Mouse (Mus musculus): ENCODE measurements around the gene Rif1. TPM values are rescaled to one million over a fixed set of nuclear protein-coding genes. Genes with fewer than 3 reads are reported as not detected.
"Not testable (repeated sequence)": the region's sequence is repeated elsewhere in the genome, so short reads cannot be mapped to it uniquely, and the experiment has no call there.

The Rif1 gene
- polyA plus RNA-seq, 1 experiment from 2014 or later: 34.2 TPM

DNA sequence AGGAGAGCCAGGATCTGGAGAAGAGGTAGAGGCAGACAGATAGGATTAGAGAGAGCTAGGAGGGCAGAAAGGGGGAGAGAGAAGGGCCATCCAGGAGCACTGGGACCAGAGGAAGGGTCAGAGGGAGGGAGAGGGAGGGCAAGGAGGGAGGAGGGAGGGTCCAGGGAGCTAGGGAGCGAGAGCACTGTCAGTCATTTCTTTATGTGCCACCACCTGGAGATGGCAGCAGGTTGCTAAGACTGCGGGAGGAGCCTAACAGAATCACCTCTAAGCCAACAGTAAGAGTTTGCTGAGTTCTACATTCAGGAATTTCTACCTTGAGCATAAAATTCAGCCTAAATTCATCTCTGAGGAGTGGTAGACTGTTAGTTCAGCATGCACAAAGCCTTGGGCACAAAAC is 6.0 kb downstream of the Rif1 start:
- Histone ChIP-seq H3K4me2 (ENCODE audit: low read length) (no peak overlapping the region), H3K4me3 (replicated peaks; ENCODE audit: low read depth, low read length) (no peak overlapping the region), H3K9me3 (ENCODE audit: control insufficient read depth, low read length) (no peaks in the 10 kb centered on the region), H3K27me3 (ENCODE audit: control insufficient read depth, insufficient read depth, low read length) (no peaks in the 10 kb centered on the region), H3K27ac (replicated peaks; ENCODE audit: low read depth, low read length) (no peak overlapping the region), H3K36me3 (ENCODE audit: control insufficient read depth, insufficient read depth, low read length) (peaks cover 43% of the 10 kb centered on the region), H3K9ac (replicated peaks; ENCODE audit: low read length) (no peak overlapping the region), H3K4me1 (ENCODE audit: control insufficient read depth, insufficient read depth, low read length) (peaks cover 3% of the 10 kb centered on the region; the same call in 1 of the 2 replicates)
- DNase-seq: no peak
- ATAC-seq (ENCODE audit: low FRiP score, low TSS enrichment): no peak
- WGBS: 86% methylated on average over 2 of the region's 2 CpGs

DNA sequence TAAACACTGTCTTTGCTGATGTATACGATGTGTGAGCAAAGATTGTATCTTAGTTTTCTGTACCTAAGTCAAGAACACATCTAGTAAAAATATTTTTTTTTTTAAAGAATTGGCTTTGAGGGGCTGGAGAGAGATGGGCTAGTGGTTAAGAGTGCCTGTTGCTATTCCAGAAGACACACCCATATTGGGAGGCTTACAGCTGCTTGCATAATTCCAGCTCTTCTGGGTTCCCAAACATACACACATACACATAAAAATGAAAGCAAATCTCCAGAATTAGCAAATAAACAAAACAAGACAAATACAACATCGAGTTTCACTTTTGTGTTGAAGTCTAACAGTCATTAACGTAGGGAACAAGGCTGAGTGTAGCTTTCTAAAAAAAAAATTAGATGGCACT is 11.4 kb downstream of the Rif1 start:
- Histone ChIP-seq H3K36me3 (ENCODE audit: control insufficient read depth, insufficient read depth, low read length) (peaks cover 61% of the 10 kb centered on the region), H3K27ac (replicated peaks; ENCODE audit: low read depth, low read length) (no peak overlapping the region), H3K27me3 (ENCODE audit: control insufficient read depth, insufficient read depth, low read length) (no peaks in the 10 kb centered on the region), H3K4me2 (ENCODE audit: low read length) (no peak overlapping the region), H3K9me3 (ENCODE audit: control insufficient read depth, low read length) (no peaks in the 10 kb centered on the region), H3K4me3 (replicated peaks; ENCODE audit: low read depth, low read length) (no peak overlapping the region), H3K9ac (replicated peaks; ENCODE audit: low read length) (no peak overlapping the region), H3K4me1 (ENCODE audit: control insufficient read depth, insufficient read depth, low read length) (no peaks in the 10 kb centered on the region)
- ATAC-seq (ENCODE audit: low FRiP score, low TSS enrichment): no peak
- no peak for DNase-seq
- WGBS: 95% methylated on average over 3 of the region's 3 CpGs

DNA sequence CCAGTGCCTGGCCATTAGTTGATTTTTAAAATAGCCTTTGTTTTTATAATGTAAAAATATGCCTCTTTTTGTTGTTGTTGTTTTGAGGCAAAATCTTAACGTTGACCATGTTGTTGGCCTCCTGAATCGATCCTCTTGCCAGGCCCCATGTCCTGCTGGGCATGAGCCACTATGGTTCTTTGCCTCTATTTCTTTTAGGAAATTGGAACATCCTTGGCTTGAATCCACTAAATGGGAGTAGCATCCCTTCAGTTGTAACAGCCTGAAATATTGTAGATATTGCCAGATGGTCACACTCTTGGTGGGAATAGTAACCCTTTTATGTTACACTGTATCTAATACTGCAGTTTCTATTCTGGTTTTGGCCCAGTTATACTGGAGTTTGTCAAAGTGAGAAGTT is 11.9 kb downstream of the Rif1 start:
- DNase-seq (no peak), ATAC-seq (ENCODE audit: low FRiP score, low TSS enrichment) (no peak)
- Histone ChIP-seq H3K9ac (replicated peaks; ENCODE audit: low read length) (no peak overlapping the region), H3K9me3 (ENCODE audit: control insufficient read depth, low read length) (no peaks in the 10 kb centered on the region), H3K27ac (replicated peaks; ENCODE audit: low read depth, low read length) (no peak overlapping the region), H3K4me1 (ENCODE audit: control insufficient read depth, insufficient read depth, low read length) (no peaks in the 10 kb centered on the region), H3K27me3 (ENCODE audit: control insufficient read depth, insufficient read depth, low read length) (no peaks in the 10 kb centered on the region), H3K4me3 (replicated peaks; ENCODE audit: low read depth, low read length) (no peak overlapping the region), H3K36me3 (ENCODE audit: control insufficient read depth, insufficient read depth, low read length) (peaks cover 61% of the 10 kb centered on the region), H3K4me2 (ENCODE audit: low read length) (no peak overlapping the region)
- 96% methylated on average over 2 of the region's 2 CpGs for WGBS

DNA sequence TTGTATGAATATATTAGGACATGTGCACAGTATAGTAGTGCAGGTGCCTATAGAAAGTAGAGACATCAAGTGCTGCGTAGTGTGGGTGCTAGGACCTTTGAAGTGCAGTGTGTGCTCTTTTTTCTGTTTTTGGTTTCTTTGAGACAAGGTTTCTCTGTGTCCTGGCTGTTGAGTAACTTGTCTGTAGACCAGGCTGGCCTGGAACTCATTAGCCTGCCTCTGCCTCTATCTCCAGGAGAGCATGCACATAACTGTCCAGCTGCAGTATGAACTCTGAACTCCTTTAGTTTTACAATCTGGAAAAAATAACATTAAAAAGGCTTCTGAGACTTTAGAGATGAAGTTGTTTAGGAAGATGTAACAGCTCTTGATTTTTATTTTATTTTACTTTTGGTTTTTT is 41.5 kb downstream of the Rif1 start:
- H3K4me2 ChIP-seq (ENCODE audit: low read length): no peak overlapping the region
- H3K4me3 ChIP-seq (replicated peaks; ENCODE audit: low read depth, low read length): no peak overlapping the region
- no peak for DNase-seq
- no peak for ATAC-seq (ENCODE audit: low FRiP score, low TSS enrichment)
- no peaks in the 10 kb centered on the region for H3K27me3 ChIP-seq (ENCODE audit: control insufficient read depth, insufficient read depth, low read length)
- no peak overlapping the region for H3K9ac ChIP-seq (replicated peaks; ENCODE audit: low read length)
- H3K4me1 ChIP-seq (ENCODE audit: control insufficient read depth, insufficient read depth, low read length): no peaks in the 10 kb centered on the region
- WGBS: 100% methylated on average over 1 of the region's 1 CpGs
- H3K9me3 ChIP-seq (ENCODE audit: control insufficient read depth, low read length): no peaks in the 10 kb centered on the region
- no peak overlapping the region for H3K27ac ChIP-seq (replicated peaks; ENCODE audit: low read depth, low read length)
- peaks cover 70% of the 10 kb centered on the region for H3K36me3 ChIP-seq (ENCODE audit: control insufficient read depth, insufficient read depth, low read length)

DNA sequence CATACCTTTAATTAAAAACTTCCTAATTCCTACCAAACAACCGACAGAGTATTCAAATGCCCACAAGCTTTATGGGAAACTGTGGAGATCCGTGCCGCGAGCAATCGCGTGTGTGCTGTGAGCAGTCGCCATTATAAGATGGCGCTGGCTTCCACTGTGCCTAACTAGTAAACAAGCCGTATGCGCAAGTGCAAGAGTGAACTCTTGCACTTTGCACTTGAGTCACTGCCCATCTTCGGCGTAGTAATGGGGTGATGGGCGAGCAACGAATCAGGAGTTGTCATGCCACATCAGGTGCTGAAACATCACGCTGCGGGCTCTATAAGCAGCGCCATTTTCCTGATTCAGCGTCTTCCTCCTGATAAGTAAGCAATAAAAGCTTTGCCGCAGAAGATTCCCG is 58.7 kb downstream of the Rif1 start:
- ATAC-seq (ENCODE audit: low FRiP score, low TSS enrichment): not testable (repeated sequence)

DNA sequence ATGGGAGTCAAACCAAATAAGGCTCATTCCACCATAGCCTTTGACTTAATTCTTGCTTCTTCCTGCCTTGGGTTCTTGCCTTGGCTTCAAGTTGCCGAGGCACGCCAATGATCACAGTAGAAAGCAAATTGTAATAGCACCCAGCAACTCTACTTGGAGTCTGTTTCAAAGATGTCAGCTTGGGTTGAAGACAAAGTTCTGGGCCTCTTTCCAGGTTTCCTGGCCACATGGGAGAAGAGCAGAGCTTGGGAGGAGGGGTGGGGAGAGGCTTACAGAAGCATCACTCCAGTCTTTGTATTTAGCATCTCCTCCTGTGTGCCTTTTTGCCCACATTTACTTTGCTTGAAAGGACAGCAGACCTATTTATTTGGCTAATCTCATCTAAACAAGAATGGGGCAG is 60.7 kb downstream of the Rif1 start:
- H3K27ac ChIP-seq (replicated peaks; ENCODE audit: low read depth, low read length): no peak overlapping the region
- H3K9me3 ChIP-seq (ENCODE audit: control insufficient read depth, low read length): no peaks in the 10 kb centered on the region
- H3K36me3 ChIP-seq (ENCODE audit: control insufficient read depth, insufficient read depth, low read length): no peaks in the 10 kb centered on the region; the same call in none of the 2 replicates
- no peaks in the 10 kb centered on the region for H3K27me3 ChIP-seq (ENCODE audit: control insufficient read depth, insufficient read depth, low read length)
- 100% methylated on average over 2 of the region's 2 CpGs for WGBS
- no peak overlapping the region for H3K9ac ChIP-seq (replicated peaks; ENCODE audit: low read length)
- ATAC-seq (ENCODE audit: low FRiP score, low TSS enrichment): no peak
- no peaks in the 10 kb centered on the region for H3K4me1 ChIP-seq (ENCODE audit: control insufficient read depth, insufficient read depth, low read length)
- no peak overlapping the region for H3K4me3 ChIP-seq (replicated peaks; ENCODE audit: low read depth, low read length)
- DNase-seq: no peak
- no peak overlapping the region for H3K4me2 ChIP-seq (ENCODE audit: low read length)

More for the DNA sequence above, 58.7 kb downstream of the Rif1 start:
- not testable (repeated sequence) for H3K4me2 ChIP-seq (ENCODE audit: low read length); H3K9me3 ChIP-seq (ENCODE audit: control insufficient read depth, low read length); H3K9ac ChIP-seq (replicated peaks; ENCODE audit: low read length); H3K4me3 ChIP-seq (replicated peaks; ENCODE audit: low read depth, low read length); H3K27ac ChIP-seq (replicated peaks; ENCODE audit: low read depth, low read length); H3K36me3 ChIP-seq (ENCODE audit: control insufficient read depth, insufficient read depth, low read length); H3K4me1 ChIP-seq (ENCODE audit: control insufficient read depth, insufficient read depth, low read length); H3K27me3 ChIP-seq (ENCODE audit: control insufficient read depth, insufficient read depth, low read length); DNase-seq
- WGBS: 99% methylated on average over 20 of the region's 20 CpGs

DNA sequence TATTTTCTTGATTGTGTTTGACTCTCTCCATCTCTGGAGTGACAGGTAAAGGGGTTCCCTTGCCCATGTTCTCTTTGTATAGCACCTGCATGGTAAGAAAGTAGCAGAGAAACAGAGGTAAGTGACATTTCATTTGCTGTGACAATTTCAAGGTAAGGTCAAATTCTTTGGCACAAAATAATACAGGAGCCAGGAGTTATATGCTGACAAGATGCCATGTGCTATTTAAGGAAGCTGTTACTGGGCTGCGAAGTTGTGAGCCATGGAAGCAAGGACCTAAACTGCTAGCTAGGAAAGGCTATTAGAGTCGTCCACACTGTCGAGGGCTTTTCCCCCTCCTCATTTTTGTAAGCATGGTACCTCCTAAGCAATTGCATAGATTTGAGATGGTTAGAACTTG is 80.4 kb downstream of the Rif1 start:
- Histone ChIP-seq H3K9ac (replicated peaks; ENCODE audit: low read length) (no peak overlapping the region), H3K4me2 (ENCODE audit: low read length) (no peak overlapping the region), H3K9me3 (ENCODE audit: control insufficient read depth, low read length) (no peaks in the 10 kb centered on the region), H3K36me3 (ENCODE audit: control insufficient read depth, insufficient read depth, low read length) (no peaks in the 10 kb centered on the region), H3K4me3 (replicated peaks; ENCODE audit: low read depth, low read length) (no peak overlapping the region), H3K27ac (replicated peaks; ENCODE audit: low read depth, low read length) (no peak overlapping the region), H3K4me1 (ENCODE audit: control insufficient read depth, insufficient read depth, low read length) (no peaks in the 10 kb centered on the region), H3K27me3 (ENCODE audit: control insufficient read depth, insufficient read depth, low read length) (no peaks in the 10 kb centered on the region)
- no peak for DNase-seq
- WGBS: 87% methylated on average over 3 of the region's 3 CpGs
- ATAC-seq (ENCODE audit: low FRiP score, low TSS enrichment): no peak

DNA sequence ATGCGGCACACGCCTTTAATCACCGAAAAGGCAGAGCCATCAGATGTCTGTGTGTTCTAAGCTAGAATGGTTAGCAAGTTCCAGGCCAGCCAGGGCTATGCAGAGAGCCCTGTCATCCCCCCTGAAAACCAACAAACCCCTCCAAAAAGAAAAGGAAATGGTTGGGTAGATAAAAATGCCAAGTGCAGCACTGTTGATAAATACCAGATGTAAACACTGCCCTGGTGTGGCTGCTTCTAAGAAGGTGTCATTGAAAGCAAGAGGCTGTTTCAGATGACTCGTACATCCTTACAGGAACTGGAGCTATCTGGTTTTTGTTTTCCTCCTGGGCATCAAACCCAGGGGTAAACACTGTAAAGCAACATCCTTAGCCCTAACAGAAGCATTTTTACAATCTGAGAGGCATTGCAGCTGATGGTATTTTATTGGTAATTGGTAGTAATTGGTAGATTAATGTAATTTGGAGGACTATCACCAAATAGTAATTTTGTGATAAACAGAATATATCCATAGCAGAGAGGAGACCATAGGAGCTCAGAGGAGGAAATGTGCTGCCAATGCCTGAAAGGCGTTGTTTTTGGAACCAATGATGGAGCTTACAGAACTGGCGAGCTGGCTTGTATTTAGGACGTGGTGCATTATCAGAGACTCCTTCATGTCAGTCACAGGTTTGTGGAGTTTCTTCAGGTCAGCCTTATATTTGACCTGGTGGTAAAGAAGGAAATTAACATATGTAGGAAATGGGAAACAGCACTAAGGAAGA is 96.8 kb downstream of the Rif1 start:
- Histone ChIP-seq H3K36me3 (ENCODE audit: control insufficient read depth, insufficient read depth, low read length) (no peaks in the 10 kb centered on the region), H3K27ac (replicated peaks; ENCODE audit: low read depth, low read length) (no peak overlapping the region), H3K4me3 (replicated peaks; ENCODE audit: low read depth, low read length) (no peak overlapping the region), H3K9me3 (ENCODE audit: control insufficient read depth, low read length) (no peaks in the 10 kb centered on the region), H3K9ac (replicated peaks; ENCODE audit: low read length) (no peak overlapping the region), H3K4me2 (ENCODE audit: low read length) (no peak overlapping the region), H3K27me3 (ENCODE audit: control insufficient read depth, insufficient read depth, low read length) (no peaks in the 10 kb centered on the region), H3K4me1 (ENCODE audit: control insufficient read depth, insufficient read depth, low read length) (no peaks in the 10 kb centered on the region)
- WGBS: 93% methylated on average over 7 of the region's 7 CpGs
- no peak for ATAC-seq (ENCODE audit: low FRiP score, low TSS enrichment)
- no peak for DNase-seq

Measured in midbrain, embryonic 14.5 days (tissue).